In the genomic region with DNA sequence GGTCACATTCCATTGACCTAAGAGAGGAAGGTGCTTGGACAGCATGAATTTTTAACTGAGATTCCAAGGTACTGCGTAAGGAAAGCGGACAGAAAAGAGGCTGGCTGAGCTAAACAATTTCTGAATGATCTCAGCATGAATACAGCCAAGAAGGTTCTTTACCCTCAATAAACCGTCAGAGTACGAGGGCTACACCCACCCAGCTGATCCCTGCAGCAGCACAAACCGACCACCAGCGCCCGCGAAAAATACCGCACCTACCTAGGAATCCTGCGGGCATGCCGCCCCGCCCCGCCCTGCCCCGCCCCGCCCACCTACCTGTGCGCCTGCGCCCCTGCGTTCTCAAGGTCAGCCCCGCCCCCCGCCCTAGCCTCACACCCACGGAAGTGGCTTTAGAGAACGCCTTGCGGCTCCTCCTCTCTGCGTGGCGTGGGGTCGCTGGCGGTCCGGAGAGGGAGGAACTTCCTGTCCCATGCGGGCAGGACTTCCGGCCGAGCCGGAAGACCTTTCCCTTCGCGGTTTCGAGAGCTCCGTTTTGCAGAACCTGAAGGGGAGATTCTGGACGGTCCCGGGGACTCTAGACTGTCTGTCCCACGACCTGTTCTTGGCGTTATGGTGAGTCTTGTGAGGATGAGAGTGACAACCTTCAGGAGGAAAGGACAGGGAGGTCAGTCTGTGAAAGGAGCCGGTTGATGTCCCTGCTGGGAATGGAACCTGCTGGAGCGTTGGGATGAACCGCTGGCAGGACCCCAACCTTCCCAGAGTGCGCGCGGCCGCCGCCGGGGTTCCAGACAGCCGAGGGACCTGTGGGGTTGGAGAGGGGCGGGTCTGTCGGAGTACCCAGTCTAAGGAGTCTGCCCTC, we compare ENCODE assay signal across 7 mouse cellular contexts. TPM values are rescaled to one million over a fixed set of nuclear protein-coding genes. Genes with fewer than 3 reads are reported as not detected.
DNase-seq lines count a peak whose midpoint lies in the region; ATAC-seq lines count a peak whose summit lies in the region.

Tmem161b (plus strand) TSS at position 477 of the 862 bp plus-strand sequence.

- under 1% methylated on average over 49 of the region's 52 CpGs for WGBS in intestine, embryonic 16.5 days
- under 1% methylated on average over 48 of the region's 52 CpGs for WGBS in midbrain, embryonic 11.5 days

- DNase-seq in adrenal gland, adult 8-10 months = peak; percentile 89
- DNase-seq in embryo, embryonic 9.5 days (ENCODE audit: extremely low spot score) = peak; percentile 86
- DNase-seq in gastrocnemius, postnatal 4 days (ENCODE audit: low spot score in 2 of 2) = peak; percentile 76 to 87
- peak; percentile 88 to 92 for DNase-seq in left cerebral cortex, postnatal 36 days (ENCODE audit: low spot score in 2 of 2)
- peak; percentile 98 for DNase-seq in midbrain, embryonic 11.5 days (ENCODE audit: low spot score, missing footprints)
- DNase-seq in skeletal muscle tissue, adult 2 months (ENCODE audit: low read depth, low spot score) = peak; percentile 90

- no peaks in the 10 kb centered on the region for H3K36me3 ChIP-seq in intestine, embryonic 16.5 days (ENCODE audit: control insufficient read depth, insufficient read depth, low read length)
- H3K36me3 ChIP-seq in midbrain, embryonic 11.5 days (ENCODE audit: control insufficient read depth, insufficient read depth, low read length) = no peaks in the 10 kb centered on the region

- H3K9ac ChIP-seq in intestine, embryonic 16.5 days (ENCODE audit: low read depth, low read length) = peak within 1 kb of the TSS; percentile 83
- peak within 1 kb of the TSS; percentile 78 for H3K9ac ChIP-seq in midbrain, embryonic 11.5 days (ENCODE audit: low read length)

- peak within 1 kb of the TSS; percentile 76 for H3K4me2 ChIP-seq in intestine, embryonic 16.5 days (ENCODE audit: low read depth, low read length)
- peak within 1 kb of the TSS; percentile 71 for H3K4me2 ChIP-seq in midbrain, embryonic 11.5 days

- H3K4me1 ChIP-seq in intestine, embryonic 16.5 days (ENCODE audit: control insufficient read depth, insufficient read depth, low read length) = 0 out of 2 replicates have a peak, but pooled peaks cover 4% of the 10 kb centered on the region
- peaks cover 11% of the 10 kb centered on the region; the same call in 1 of the 2 replicates for H3K4me1 ChIP-seq in midbrain, embryonic 11.5 days (ENCODE audit: control insufficient read depth, insufficient read depth, low read length)

- H3K4me3 ChIP-seq in intestine, embryonic 16.5 days (ENCODE audit: low read length) = peak within 1 kb of the TSS; percentile 86
- H3K4me3 ChIP-seq in midbrain, embryonic 11.5 days (ENCODE audit: low read depth, low read length) = peak within 1 kb of the TSS; percentile 70

- H3K9me3 ChIP-seq in intestine, embryonic 16.5 days (ENCODE audit: control insufficient read depth, low read length) = no peaks in the 10 kb centered on the region
- no peaks in the 10 kb centered on the region for H3K9me3 ChIP-seq in midbrain, embryonic 11.5 days (ENCODE audit: control insufficient read depth, low read length)

- no peaks in the 10 kb centered on the region for H3K27me3 ChIP-seq in intestine, embryonic 16.5 days (replicated peaks; ENCODE audit: control insufficient read depth, insufficient read depth, low read length)
- no peaks in the 10 kb centered on the region for H3K27me3 ChIP-seq in midbrain, embryonic 11.5 days (ENCODE audit: control insufficient read depth, insufficient read depth, low read length)

- H3K27ac ChIP-seq in intestine, embryonic 16.5 days (ENCODE audit: low read length) = peak within 1 kb of the TSS; percentile 93
- peak within 1 kb of the TSS; percentile 52; the same call in 1 of the 2 replicates for H3K27ac ChIP-seq in midbrain, embryonic 11.5 days (ENCODE audit: low read depth, low read length)

- intact Hi-C loops in left cerebral cortex, postnatal 36 days (cut with DNase I) = loop anchor here (5.0 to 10.0 kb wide), 6 partner anchors 125 to 535 kb away; no protein-coding TSS in a partner anchor

- peak; percentile 98 for ATAC-seq in intestine, embryonic 16.5 days
- ATAC-seq in midbrain, embryonic 11.5 days (ENCODE audit: low FRiP score) = peak; percentile 100

RNA-seq across cellular contexts. Expression of gene Tmem161b, which starts in this region (rescaled TPM):
- 10 to 100 TPM; 15.1 to 24.8 (median 18.8) TPM for total RNA-seq in adrenal gland, adult 8-10 months (2022)
- 10 to 100 TPM in 1 of 2 experiments, 1 to 10 TPM in 1; 9.3 to 11.4 TPM for total RNA-seq in gastrocnemius, postnatal 4 days (2021)
- 30.7 and 31.7 TPM in 2 replicates for polyA plus RNA-seq in intestine, embryonic 16.5 days (2015; fragmentation: Nextera tagmentation; extraction: Ambion mirVana)
- 10 to 100 TPM; 27.7 to 30.5 TPM for total RNA-seq in left cerebral cortex, postnatal 36 days (2021)
- polyA plus RNA-seq in midbrain, embryonic 11.5 days (2014; fragmentation: Nextera tagmentation; extraction: Ambion mirVana) = 19.4 and 22.6 TPM in 2 replicates

Comparison
In these comparisons a context has a peak if more than half of its experiments do, and no peak if none do; other contexts are left out.
1. Peak in every context shown above with its lines: DNase-seq, ATAC-seq, H3K4me3 ChIP-seq and H3K27ac ChIP-seq.